Comparison of ENCODE assay signal across 11 mouse cellular contexts in genomic region chr1:152536416-152537018, GRCm38 (mm10).
DNase-seq lines count a peak whose midpoint lies in the region; ATAC-seq and TF ChIP-seq lines count a peak whose summit lies in the region.
"Had no signal": no experiment of that assay in that cellular context is flagged by ENCODE, and none has a peak within 500 bp of the region (broad histone marks: within the 10 kb centered on the region; RNA-seq: fewer than 3 reads in every experiment).

No protein-coding gene starts in this region.

- H3K9me3 ChIP-seq in hindbrain, embryonic 15.5 days: no peaks in the 10 kb centered on the region
- H3K9me3 ChIP-seq: embryonic facial prominence, embryonic 12.5 days; lung, embryonic 15.5 days had no signal

- no peak overlapping the region for H3K4me3 ChIP-seq in gastrocnemius, adult 2 months
- H3K4me3 ChIP-seq in hindbrain, embryonic 15.5 days: no peak overlapping the region
- H3K4me3 ChIP-seq: embryonic facial prominence, embryonic 12.5 days; lung, embryonic 15.5 days had no signal

- ATAC-seq in hindbrain, embryonic 15.5 days (ENCODE audit: low FRiP score, low read depth): no peak
- ATAC-seq: intestine, postnatal 0 days had no signal

- intact Hi-C loops in gastrocnemius, adult 2 months (cut with DNase I): no loop called here

- H3K4me1 ChIP-seq in hindbrain, embryonic 15.5 days (replicated peaks): peaks cover 4% of the 10 kb centered on the region; the same call in 1 of the 2 replicates

- H3K27me3 ChIP-seq in hindbrain, embryonic 15.5 days: no peaks in the 10 kb centered on the region
- H3K27me3 ChIP-seq: embryonic facial prominence, embryonic 12.5 days; lung, embryonic 15.5 days had no signal

- peak; percentile 60 for DNase-seq in gastrocnemius, adult 2 months
- DNase-seq in gastrocnemius, adult 8-10 months (ENCODE audit: low spot score in 2 of 2): no peak
- peak; percentile 39 for DNase-seq in right cerebral cortex, postnatal 25 days
- no peak for DNase-seq in right cerebral cortex, postnatal 10 days (ENCODE audit: low spot score in 2 of 2)
- no peak for DNase-seq in urinary bladder, adult 2 months (ENCODE audit: low spot score)
- DNase-seq in urinary bladder, postnatal 4 days (ENCODE audit: low spot score in 2 of 2): no peak
- no peak for DNase-seq in thymus, postnatal 4 days

- no peak overlapping the region for H3K4me2 ChIP-seq in hindbrain, embryonic 15.5 days
- H3K4me2 ChIP-seq: embryonic facial prominence, embryonic 12.5 days; lung, embryonic 15.5 days had no signal

- TF ChIP-seq CTCF in gastrocnemius, adult 2 months (IDR thresholded peaks at IDR 0.05): no peak

- H3K27ac ChIP-seq in gastrocnemius, adult 2 months: peak overlapping the region; percentile 31
- H3K27ac ChIP-seq in hindbrain, embryonic 15.5 days (replicated peaks): peak overlapping the region; percentile 30
- H3K27ac ChIP-seq: embryonic facial prominence, embryonic 12.5 days; lung, embryonic 15.5 days had no signal

- no peaks in the 10 kb centered on the region for H3K36me3 ChIP-seq in hindbrain, embryonic 15.5 days

- no peak overlapping the region for H3K9ac ChIP-seq in hindbrain, embryonic 15.5 days
- H3K9ac ChIP-seq: embryonic facial prominence, embryonic 12.5 days; lung, embryonic 15.5 days had no signal

- WGBS in hindbrain, embryonic 15.5 days: 46% methylated on average over 16 of the region's 16 CpGs

Comparison
In these comparisons a context has a peak if more than half of its experiments do, and no peak if none do; other contexts are left out.
1. DNase-seq: peak in gastrocnemius, adult 2 months (single experiment) and right cerebral cortex, postnatal 25 days (single experiment); none in gastrocnemius, adult 8-10 months (0 of 2), right cerebral cortex, postnatal 10 days (0 of 2), urinary bladder, adult 2 months (single experiment), urinary bladder, postnatal 4 days (0 of 2) and thymus, postnatal 4 days (single experiment).